Mouse (Mus musculus): Measurements from ENCODE around the gene Zbtb14. TPM values are rescaled to one million over a fixed set of nuclear protein-coding genes. Genes with fewer than 3 reads are reported as not detected.
A peak's percentile ranks its signal among the peaks of the same experiment; 100 is the strongest.

Zbtb14 gene
- polyA plus RNA-seq, 1 experiment from 2014 or later, result 20.3 TPM

DNA sequence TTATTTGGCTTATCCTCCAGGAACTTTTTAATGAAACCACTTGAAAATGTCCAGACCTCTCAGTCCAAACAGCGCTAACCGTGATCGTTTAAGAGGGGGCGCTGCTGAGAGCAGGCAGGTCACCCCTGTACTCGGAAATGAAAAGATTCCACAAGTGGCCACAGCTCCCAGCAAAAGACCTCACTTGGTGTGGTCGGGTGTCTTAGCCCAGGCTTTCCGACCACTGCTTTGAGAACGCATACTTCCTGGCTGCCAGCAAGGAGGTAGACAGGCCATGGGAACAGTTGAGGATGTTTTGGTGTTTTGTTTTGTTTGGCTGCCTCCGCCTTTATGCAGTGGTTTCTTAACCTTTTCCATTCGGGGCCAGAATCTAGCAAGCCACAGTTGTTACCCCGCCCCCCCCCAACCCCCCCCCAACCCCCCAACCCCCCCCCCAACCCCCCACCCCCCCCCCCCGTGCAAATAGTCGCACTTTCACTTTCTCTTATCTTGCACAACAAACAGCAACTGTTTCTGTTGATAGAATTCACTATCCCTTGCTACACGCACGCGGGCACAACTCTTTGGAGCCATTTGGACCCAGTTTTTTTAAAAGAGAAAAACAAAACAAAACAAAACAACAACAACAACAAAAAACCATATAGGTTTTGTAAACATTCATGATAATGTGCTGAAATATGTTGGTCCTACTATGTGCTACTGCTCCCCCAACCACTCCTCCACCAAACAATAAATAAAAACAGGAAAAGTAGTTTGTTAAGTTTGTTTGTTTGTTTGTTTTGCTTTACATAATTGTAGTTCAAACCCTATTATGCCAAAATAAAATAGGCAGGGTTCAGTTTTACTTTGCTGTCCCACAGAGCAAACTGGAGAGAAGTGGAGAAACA, 13.5 kb downstream of the Zbtb14 start:
- no peak for DNase-seq (ENCODE audit: low spot score)
- 34% methylated on average over 15 of the region's 16 CpGs for WGBS
- Histone ChIP-seq H3K4me2 (ENCODE audit: low read length) (no peak overlapping the region; the same call in 1 of the 2 replicates), H3K9me3 (ENCODE audit: control insufficient read depth, low read length) (no peaks in the 10 kb centered on the region), H3K27ac (ENCODE audit: low read depth) (no peak overlapping the region), H3K27me3 (replicated peaks; ENCODE audit: control insufficient read depth, insufficient read depth, low read length) (no peaks in the 10 kb centered on the region), H3K4me1 (replicated peaks; ENCODE audit: control insufficient read depth, insufficient read depth, low read length) (no peaks in the 10 kb centered on the region), H3K36me3 (ENCODE audit: control insufficient read depth, insufficient read depth, low read length) (no peaks in the 10 kb centered on the region; the same call in 1 of the 2 replicates), H3K9ac (ENCODE audit: low read length) (no peak overlapping the region), H3K4me3 (ENCODE audit: low read depth, low read length) (no peak overlapping the region)
- ATAC-seq (replicated peaks; ENCODE audit: low FRiP score, low TSS enrichment, low read depth), result no peak

DNA sequence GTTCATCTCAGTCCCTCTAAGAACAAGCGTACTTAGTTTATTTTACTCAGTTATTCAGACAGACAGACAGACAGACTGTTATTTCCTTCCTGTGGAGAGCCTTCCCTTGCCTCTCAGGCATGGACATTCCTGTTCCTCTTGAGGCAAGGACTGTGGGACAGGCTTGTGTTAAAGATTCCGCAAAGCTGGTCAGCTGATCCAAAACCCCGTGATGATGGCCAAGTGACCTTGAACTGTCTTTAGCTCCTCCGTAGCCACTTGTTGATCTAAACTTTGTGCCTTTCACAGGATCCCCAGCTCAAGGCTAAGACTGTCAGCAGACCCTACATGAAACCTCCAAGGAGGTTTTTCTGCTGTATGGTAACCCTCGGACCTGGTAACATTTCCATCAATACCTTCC, 14.3 kb downstream of the Zbtb14 start:
- Histone ChIP-seq H3K27ac (ENCODE audit: low read depth) (no peak overlapping the region), H3K9me3 (ENCODE audit: control insufficient read depth, low read length) (no peaks in the 10 kb centered on the region), H3K27me3 (replicated peaks; ENCODE audit: control insufficient read depth, insufficient read depth, low read length) (no peaks in the 10 kb centered on the region), H3K4me1 (replicated peaks; ENCODE audit: control insufficient read depth, insufficient read depth, low read length) (no peaks in the 10 kb centered on the region), H3K4me2 (ENCODE audit: low read length) (no peak overlapping the region), H3K9ac (ENCODE audit: low read length) (no peak overlapping the region), H3K4me3 (ENCODE audit: low read depth, low read length) (no peak overlapping the region), H3K36me3 (ENCODE audit: control insufficient read depth, insufficient read depth, low read length) (no peaks in the 10 kb centered on the region)
- DNase-seq (ENCODE audit: low spot score), result no peak
- no peak for ATAC-seq (replicated peaks; ENCODE audit: low FRiP score, low TSS enrichment, low read depth)
- WGBS, result 54% methylated on average over 5 of the region's 5 CpGs

- Histone ChIP-seq H3K27ac (ENCODE audit: low read depth) (no peak overlapping the region), H3K9me3 (ENCODE audit: control insufficient read depth, low read length) (no peaks in the 10 kb centered on the region), H3K4me3 (ENCODE audit: low read depth, low read length) (no peak overlapping the region), H3K27me3 (replicated peaks; ENCODE audit: control insufficient read depth, insufficient read depth, low read length) (no peaks in the 10 kb centered on the region), H3K4me1 (replicated peaks; ENCODE audit: control insufficient read depth, insufficient read depth, low read length) (no peaks in the 10 kb centered on the region), H3K36me3 (ENCODE audit: control insufficient read depth, insufficient read depth, low read length) (no peaks in the 10 kb centered on the region), H3K4me2 (ENCODE audit: low read length) (no peak overlapping the region), H3K9ac (ENCODE audit: low read length) (no peak overlapping the region)
- DNase-seq (ENCODE audit: low spot score) (no peak), ATAC-seq (replicated peaks; ENCODE audit: low FRiP score, low TSS enrichment, low read depth) (no peak)
Measured at GRCm38 (mm10) chr17:69398092-69398491, 15.2 kb downstream of the Zbtb14 start.

DNA sequence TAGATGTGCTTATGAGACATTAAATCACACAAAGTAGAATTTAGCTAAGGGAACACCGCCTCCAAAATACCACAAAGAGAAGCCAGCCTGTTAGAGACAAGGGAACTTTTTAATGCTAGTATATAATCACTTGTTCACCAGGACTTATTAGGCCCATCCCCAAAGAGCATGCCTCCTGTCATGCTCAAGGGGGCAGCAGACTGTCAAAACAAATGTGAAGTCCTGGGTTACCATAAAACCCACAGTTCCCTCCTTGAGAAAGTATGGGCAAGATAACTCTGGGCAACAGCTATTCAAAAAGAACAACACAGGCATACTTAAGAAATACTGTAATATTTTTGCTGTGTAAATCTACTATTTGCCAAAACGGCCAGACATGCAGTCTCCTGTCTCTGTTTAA, 18.3 kb downstream of the Zbtb14 start:
- WGBS, result 73% methylated on average over 2 of the region's 2 CpGs
- ATAC-seq (replicated peaks; ENCODE audit: low FRiP score, low TSS enrichment, low read depth), result no peak
- Histone ChIP-seq H3K4me3 (ENCODE audit: low read depth, low read length) (no peak overlapping the region), H3K4me2 (ENCODE audit: low read length) (no peak overlapping the region), H3K27ac (ENCODE audit: low read depth) (no peak overlapping the region), H3K9ac (ENCODE audit: low read length) (no peak overlapping the region), H3K9me3 (ENCODE audit: control insufficient read depth, low read length) (no peaks in the 10 kb centered on the region), H3K36me3 (ENCODE audit: control insufficient read depth, insufficient read depth, low read length) (no peaks in the 10 kb centered on the region), H3K4me1 (replicated peaks; ENCODE audit: control insufficient read depth, insufficient read depth, low read length) (no peaks in the 10 kb centered on the region), H3K27me3 (replicated peaks; ENCODE audit: control insufficient read depth, insufficient read depth, low read length) (no peaks in the 10 kb centered on the region)
- no peak for DNase-seq (ENCODE audit: low spot score)

DNA sequence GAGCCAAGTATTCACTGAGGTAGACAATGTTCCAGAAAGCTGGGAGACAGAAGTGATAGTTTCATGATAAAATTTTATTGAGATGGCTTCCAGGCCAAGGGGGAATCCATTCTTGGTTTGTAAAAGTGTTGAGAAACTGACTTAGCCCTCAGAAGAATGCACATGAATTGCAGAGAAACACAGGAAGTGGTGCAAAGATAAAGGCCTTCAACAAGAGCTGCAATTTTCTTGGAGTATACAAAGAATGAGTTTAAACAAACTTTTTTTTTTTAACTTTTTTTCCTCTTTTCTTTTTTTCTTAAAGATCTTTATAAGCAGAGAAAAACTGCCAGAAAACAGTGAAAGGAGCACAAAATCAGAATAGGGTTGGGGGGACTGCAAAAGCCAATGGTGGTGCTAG, 33.3 kb downstream of the Zbtb14 start:
- peak overlapping the region; percentile 70 for H3K4me3 ChIP-seq (ENCODE audit: low read depth, low read length)
- no peaks in the 10 kb centered on the region for H3K27me3 ChIP-seq (replicated peaks; ENCODE audit: control insufficient read depth, insufficient read depth, low read length)
- no peak overlapping the region for H3K27ac ChIP-seq (ENCODE audit: low read depth)
- H3K9ac ChIP-seq (ENCODE audit: low read length), result peak overlapping the region; percentile 85
- peak overlapping the region; percentile 53 for H3K4me2 ChIP-seq (ENCODE audit: low read length)
- no peak for ATAC-seq (replicated peaks; ENCODE audit: low FRiP score, low TSS enrichment, low read depth)
- H3K9me3 ChIP-seq (ENCODE audit: control insufficient read depth, low read length), result no peaks in the 10 kb centered on the region
- no peaks in the 10 kb centered on the region for H3K36me3 ChIP-seq (ENCODE audit: control insufficient read depth, insufficient read depth, low read length)
- DNase-seq (ENCODE audit: low spot score), result no peak
- H3K4me1 ChIP-seq (replicated peaks; ENCODE audit: control insufficient read depth, insufficient read depth, low read length), result peaks cover 8% of the 10 kb centered on the region

DNA sequence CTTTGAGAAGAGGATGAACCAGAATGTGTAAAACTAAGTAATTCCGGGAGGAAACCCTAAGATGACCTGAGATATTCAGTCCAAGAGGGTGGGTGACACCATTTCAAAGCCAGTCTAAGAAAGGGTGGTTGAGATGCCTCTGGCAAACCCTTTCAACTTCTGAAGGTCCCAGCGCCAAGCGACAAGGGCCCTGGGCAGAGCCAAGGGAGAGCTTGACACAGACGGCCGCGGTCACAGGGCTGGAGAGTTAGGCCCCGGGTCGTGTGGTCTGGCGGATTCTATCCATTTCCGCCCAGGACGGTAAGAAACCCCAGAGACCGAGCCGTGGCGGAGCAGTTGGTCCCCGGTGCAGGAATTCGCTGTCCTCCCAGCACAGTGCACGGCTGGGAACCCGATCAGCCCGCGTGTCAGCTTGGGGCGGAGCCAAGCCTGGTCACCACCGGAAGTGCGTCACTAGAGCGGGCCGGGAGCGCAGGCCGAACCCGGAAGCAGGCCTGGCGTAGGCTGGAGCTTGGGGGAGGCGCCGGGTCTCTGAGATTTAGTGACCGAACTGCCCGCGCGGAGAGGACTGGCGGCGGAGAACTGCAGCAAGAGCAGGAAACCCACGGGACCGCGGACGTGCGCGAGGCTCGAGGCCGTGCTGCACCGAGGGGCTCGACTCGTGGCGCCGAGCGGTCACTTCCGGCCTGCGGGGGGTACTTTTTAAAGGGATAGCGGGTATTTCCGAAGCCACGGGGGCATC, 34.2 kb downstream of the Zbtb14 start:
- Histone ChIP-seq H3K9ac (ENCODE audit: low read length) (peak overlapping the region; percentile 85), H3K4me2 (ENCODE audit: low read length) (peak overlapping the region; percentile 53), H3K27me3 (replicated peaks; ENCODE audit: control insufficient read depth, insufficient read depth, low read length) (no peaks in the 10 kb centered on the region), H3K4me3 (ENCODE audit: low read depth, low read length) (peak overlapping the region; percentile 70), H3K27ac (ENCODE audit: low read depth) (peak overlapping the region; percentile 97), H3K4me1 (replicated peaks; ENCODE audit: control insufficient read depth, insufficient read depth, low read length) (peaks cover 8% of the 10 kb centered on the region), H3K9me3 (ENCODE audit: control insufficient read depth, low read length) (no peaks in the 10 kb centered on the region), H3K36me3 (ENCODE audit: control insufficient read depth, insufficient read depth, low read length) (no peaks in the 10 kb centered on the region)
- ATAC-seq (replicated peaks; ENCODE audit: low FRiP score, low TSS enrichment, low read depth) (peak; percentile 100), DNase-seq (ENCODE audit: low spot score) (peak; percentile 99)
- WGBS, result under 1% methylated on average over 56 of the region's 56 CpGs

GRCm38 (mm10) chr17:69417724-69418373, 35.0 kb downstream of the Zbtb14 start:
- Histone ChIP-seq H3K4me2 (ENCODE audit: low read length) (peak overlapping the region; percentile 53), H3K36me3 (ENCODE audit: control insufficient read depth, insufficient read depth, low read length) (no peaks in the 10 kb centered on the region), H3K27me3 (replicated peaks; ENCODE audit: control insufficient read depth, insufficient read depth, low read length) (no peaks in the 10 kb centered on the region), H3K27ac (ENCODE audit: low read depth) (peak overlapping the region; percentile 97), H3K4me1 (replicated peaks; ENCODE audit: control insufficient read depth, insufficient read depth, low read length) (peaks cover 8% of the 10 kb centered on the region), H3K9ac (ENCODE audit: low read length) (peak overlapping the region; percentile 85), H3K9me3 (ENCODE audit: control insufficient read depth, low read length) (no peaks in the 10 kb centered on the region), H3K4me3 (ENCODE audit: low read depth, low read length) (peak overlapping the region; percentile 70)
- WGBS, result 3% methylated on average over 26 of the region's 26 CpGs
- ATAC-seq (replicated peaks; ENCODE audit: low FRiP score, low TSS enrichment, low read depth) (peak; percentile 42), DNase-seq (ENCODE audit: low spot score) (no peak)

DNA sequence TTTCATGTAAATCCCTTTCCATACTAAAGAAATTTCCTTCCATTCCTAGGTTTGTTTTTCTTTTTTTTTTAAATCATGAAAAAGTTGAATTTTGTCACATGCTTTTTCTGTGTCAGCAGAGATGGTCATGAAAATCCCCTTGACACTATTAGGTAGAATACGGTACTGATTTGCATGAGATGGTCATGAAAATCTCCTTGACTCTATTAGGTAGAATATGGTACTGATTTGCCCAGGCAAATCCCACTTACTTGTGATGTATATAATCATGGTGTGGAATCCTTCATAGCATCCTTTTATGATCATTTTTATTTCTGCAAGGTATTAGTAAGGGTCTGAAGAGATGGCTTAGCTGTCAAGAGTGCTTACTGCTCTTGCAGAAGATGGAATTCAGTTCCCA, 38.7 kb downstream of the Zbtb14 start:
- ATAC-seq (replicated peaks; ENCODE audit: low FRiP score, low TSS enrichment, low read depth) (no peak), DNase-seq (ENCODE audit: low spot score) (no peak)
- Histone ChIP-seq H3K4me3 (ENCODE audit: low read depth, low read length) (no peak overlapping the region), H3K27me3 (replicated peaks; ENCODE audit: control insufficient read depth, insufficient read depth, low read length) (no peaks in the 10 kb centered on the region), H3K27ac (ENCODE audit: low read depth) (no peak overlapping the region), H3K4me1 (replicated peaks; ENCODE audit: control insufficient read depth, insufficient read depth, low read length) (peaks cover 4% of the 10 kb centered on the region; the same call in 1 of the 2 replicates), H3K9me3 (ENCODE audit: control insufficient read depth, low read length) (no peaks in the 10 kb centered on the region), H3K36me3 (ENCODE audit: control insufficient read depth, insufficient read depth, low read length) (no peaks in the 10 kb centered on the region), H3K4me2 (ENCODE audit: low read length) (no peak overlapping the region), H3K9ac (ENCODE audit: low read length) (no peak overlapping the region)
- 5% methylated on average over 1 of the region's 1 CpGs for WGBS

All from intestine, embryonic 14.5 days (tissue).